Mouse (Mus musculus): ENCODE measurements around the gene Emilin3. TPM values are rescaled to one million over a fixed set of nuclear protein-coding genes. Genes with fewer than 3 reads are reported as not detected.

The Emilin3 gene
- polyA plus RNA-seq, 1 experiment from 2014 or later: 1.5 TPM

DNA sequence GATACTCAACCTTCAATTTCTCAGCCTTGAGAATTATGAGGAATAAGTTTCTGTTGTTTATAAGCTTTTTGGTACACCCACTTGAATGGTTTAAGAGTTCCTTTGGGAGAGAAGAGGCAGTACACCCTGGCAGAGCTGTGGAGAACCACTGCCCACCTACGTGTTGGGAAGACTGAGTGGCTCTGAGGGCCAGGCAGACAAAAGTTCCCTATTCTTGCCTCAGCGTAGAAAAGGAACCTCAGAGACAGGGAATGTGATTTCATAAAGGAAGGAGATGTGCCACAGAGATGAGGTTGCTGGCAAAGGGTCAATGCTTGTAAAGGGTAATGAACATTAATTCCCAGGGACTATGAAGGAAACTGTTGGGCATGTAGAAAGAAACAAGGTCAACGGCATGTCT lies 42.4 kb upstream of the Emilin3 start:
- H3K36me3 ChIP-seq (ENCODE audit: insufficient read depth, low read length): peaks cover 68% of the 10 kb centered on the region
- no peaks in the 10 kb centered on the region for H3K4me1 ChIP-seq (replicated peaks; ENCODE audit: insufficient read depth, low read length)

DNA sequence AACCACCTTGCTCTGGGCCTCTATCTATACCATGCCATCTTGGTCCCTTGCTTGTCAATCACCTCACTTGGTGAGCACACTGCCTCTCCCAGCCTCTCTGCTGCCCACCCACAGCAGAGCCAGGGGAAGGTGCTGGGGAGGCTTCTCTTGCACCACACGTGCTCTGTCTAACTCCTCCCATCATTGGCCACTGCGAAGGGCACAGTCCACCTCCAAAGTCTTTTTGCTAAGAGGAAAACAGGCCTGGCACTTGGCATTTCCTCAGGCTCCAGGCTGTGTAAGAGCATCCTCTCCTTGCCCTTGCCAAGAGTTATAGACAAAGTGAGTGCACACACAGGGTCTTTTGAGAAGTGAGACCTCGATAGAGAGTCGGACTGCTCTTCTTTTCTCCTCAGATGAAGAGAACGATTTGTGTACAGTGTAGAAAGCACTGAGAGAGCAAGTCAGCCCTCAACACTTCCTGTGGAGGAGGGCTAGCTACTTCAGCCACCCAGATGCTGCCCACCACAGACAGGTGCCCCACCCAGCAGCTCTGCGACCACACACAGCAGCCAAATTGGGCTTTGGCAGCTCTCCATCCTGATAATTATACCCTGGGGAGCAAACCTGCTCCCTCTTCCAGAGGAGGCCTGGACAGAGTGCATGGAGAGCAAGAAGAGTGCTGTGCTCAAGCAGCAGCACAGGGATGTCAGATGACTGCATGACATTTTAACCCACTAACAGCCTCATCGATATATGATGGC lies 41.2 kb upstream of the Emilin3 start:
- no peak overlapping the region for H3K4me3 ChIP-seq (replicated peaks; ENCODE audit: low read depth, low read length)
- ATAC-seq (replicated peaks; ENCODE audit: low FRiP score, low read depth) (no peak), DNase-seq (ENCODE audit: low spot score) (no peak)
- no peaks in the 10 kb centered on the region for H3K27me3 ChIP-seq (ENCODE audit: insufficient read depth, low read length)
- no peaks in the 10 kb centered on the region for H3K4me1 ChIP-seq (replicated peaks; ENCODE audit: insufficient read depth, low read length)
- 76% methylated on average over 7 of the region's 7 CpGs for WGBS
- no peak overlapping the region for H3K27ac ChIP-seq
- no peak for TF ChIP-seq CTCF (IDR thresholded peaks at IDR 0.05; ENCODE audit: low read depth)
- H3K36me3 ChIP-seq (ENCODE audit: insufficient read depth, low read length): peaks cover 78% of the 10 kb centered on the region
- no peaks in the 10 kb centered on the region for H3K9me3 ChIP-seq (replicated peaks; ENCODE audit: low read length)
- H3K4me2 ChIP-seq (ENCODE audit: low read length): no peak overlapping the region
- no peak overlapping the region for H3K9ac ChIP-seq (ENCODE audit: low read depth, low read length)

More for the DNA sequence above, 42.4 kb upstream of the Emilin3 start:
- Histone ChIP-seq H3K9me3 (replicated peaks; ENCODE audit: low read length) (no peaks in the 10 kb centered on the region), H3K9ac (ENCODE audit: low read depth, low read length) (no peak overlapping the region), H3K4me3 (replicated peaks; ENCODE audit: low read depth, low read length) (no peak overlapping the region), H3K27me3 (ENCODE audit: insufficient read depth, low read length) (no peaks in the 10 kb centered on the region), H3K27ac (no peak overlapping the region), H3K4me2 (ENCODE audit: low read length) (no peak overlapping the region)
- ATAC-seq (replicated peaks; ENCODE audit: low FRiP score, low read depth) (no peak), DNase-seq (ENCODE audit: low spot score) (no peak)
- no peak for TF ChIP-seq CTCF (IDR thresholded peaks at IDR 0.05; ENCODE audit: low read depth)
- WGBS: 93% methylated on average over 3 of the region's 3 CpGs

DNA sequence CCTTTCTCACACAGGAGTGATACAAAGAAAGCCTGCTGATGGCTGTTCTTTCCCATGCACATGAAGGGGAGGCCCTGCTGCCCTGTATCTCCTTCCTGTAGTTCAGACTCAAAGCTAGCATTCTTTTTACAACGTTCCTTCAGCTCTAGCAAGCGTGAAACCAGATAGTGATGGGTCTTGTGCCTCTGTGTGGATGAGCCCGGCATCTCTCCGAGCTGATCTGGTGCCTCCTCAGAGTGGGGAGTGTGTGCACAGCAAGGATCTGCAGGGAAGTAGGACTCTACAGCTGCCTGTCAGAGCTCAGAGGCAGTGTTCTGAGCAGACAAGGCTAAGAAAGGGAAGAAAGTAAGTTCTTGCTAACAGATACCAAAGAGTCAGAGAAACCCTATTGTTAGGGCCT lies 39.5 kb upstream of the Emilin3 start:
- Histone ChIP-seq H3K9me3 (replicated peaks; ENCODE audit: low read length) (no peaks in the 10 kb centered on the region), H3K27me3 (ENCODE audit: insufficient read depth, low read length) (no peaks in the 10 kb centered on the region), H3K9ac (ENCODE audit: low read depth, low read length) (no peak overlapping the region), H3K36me3 (ENCODE audit: insufficient read depth, low read length) (peaks cover 80% of the 10 kb centered on the region), H3K27ac (no peak overlapping the region), H3K4me2 (ENCODE audit: low read length) (no peak overlapping the region), H3K4me3 (replicated peaks; ENCODE audit: low read depth, low read length) (no peak overlapping the region), H3K4me1 (replicated peaks; ENCODE audit: insufficient read depth, low read length) (no peaks in the 10 kb centered on the region)
- TF ChIP-seq CTCF (IDR thresholded peaks at IDR 0.05; ENCODE audit: low read depth): no peak
- ATAC-seq (replicated peaks; ENCODE audit: low FRiP score, low read depth): no peak
- DNase-seq (ENCODE audit: low spot score): no peak
- WGBS: 48% methylated on average over 4 of the region's 4 CpGs

DNA sequence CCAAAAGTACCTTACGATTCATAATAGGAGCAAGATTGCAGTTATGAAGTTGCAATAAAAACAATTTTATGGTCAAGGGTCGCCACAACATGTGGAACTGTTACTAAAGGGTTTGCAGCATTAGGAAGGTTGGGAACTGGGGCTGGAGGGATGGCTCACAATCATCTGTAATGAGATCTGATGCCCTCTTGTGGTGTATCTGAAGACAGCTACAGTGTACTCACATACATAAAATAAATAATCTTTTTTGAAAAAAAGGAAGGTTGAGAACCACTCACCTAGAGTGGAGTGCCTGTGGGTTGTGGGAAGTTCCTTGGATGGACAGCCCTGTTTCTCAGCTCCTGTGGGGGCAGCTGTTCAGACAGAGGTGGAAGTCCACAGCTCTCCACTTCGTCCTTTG lies 30.3 kb upstream of the Emilin3 start:
- peak; percentile 33 for DNase-seq (ENCODE audit: low spot score)
- ATAC-seq (replicated peaks; ENCODE audit: low FRiP score, low read depth): no peak
- H3K27ac ChIP-seq: no peak overlapping the region

GRCm38 (mm10) chr2:160940930-160941709 lies 29.0 kb upstream of the Emilin3 start:
- H3K4me2 ChIP-seq (ENCODE audit: low read length): no peak overlapping the region
- H3K27ac ChIP-seq: no peak overlapping the region
- H3K36me3 ChIP-seq (ENCODE audit: insufficient read depth, low read length): 0 out of 2 replicates have a peak, but pooled peaks cover 3% of the 10 kb centered on the region
- peak; percentile 20; the same call in 1 of the 2 replicates for TF ChIP-seq CTCF (IDR thresholded peaks at IDR 0.05; ENCODE audit: low read depth)
- WGBS: 55% methylated on average over 17 of the region's 17 CpGs
- H3K9me3 ChIP-seq (replicated peaks; ENCODE audit: low read length): no peaks in the 10 kb centered on the region
- no peak overlapping the region for H3K9ac ChIP-seq (ENCODE audit: low read depth, low read length)
- ATAC-seq (replicated peaks; ENCODE audit: low FRiP score, low read depth) (no peak), DNase-seq (ENCODE audit: low spot score) (peak; percentile 56)
- H3K4me1 ChIP-seq (replicated peaks; ENCODE audit: insufficient read depth, low read length): peaks cover 8% of the 10 kb centered on the region; the same call in 1 of the 2 replicates
- no peak overlapping the region for H3K4me3 ChIP-seq (replicated peaks; ENCODE audit: low read depth, low read length)
- H3K27me3 ChIP-seq (ENCODE audit: insufficient read depth, low read length): no peaks in the 10 kb centered on the region

More for the DNA sequence above, 30.3 kb upstream of the Emilin3 start:
- H3K36me3 ChIP-seq (ENCODE audit: insufficient read depth, low read length): 0 out of 2 replicates have a peak, but pooled peaks cover 3% of the 10 kb centered on the region
- peaks cover 8% of the 10 kb centered on the region; the same call in 1 of the 2 replicates for H3K4me1 ChIP-seq (replicated peaks; ENCODE audit: insufficient read depth, low read length)
- no peaks in the 10 kb centered on the region for H3K27me3 ChIP-seq (ENCODE audit: insufficient read depth, low read length)
- no peak overlapping the region for H3K4me2 ChIP-seq (ENCODE audit: low read length)
- no peak overlapping the region for H3K9ac ChIP-seq (ENCODE audit: low read depth, low read length)
- no peak overlapping the region for H3K4me3 ChIP-seq (replicated peaks; ENCODE audit: low read depth, low read length)
- H3K9me3 ChIP-seq (replicated peaks; ENCODE audit: low read length): no peaks in the 10 kb centered on the region
- TF ChIP-seq CTCF (IDR thresholded peaks at IDR 0.05; ENCODE audit: low read depth): peak; percentile 62
- WGBS: 62% methylated on average over 3 of the region's 3 CpGs

- no peaks in the 10 kb centered on the region for H3K9me3 ChIP-seq (replicated peaks; ENCODE audit: low read length)
- no peak for DNase-seq (ENCODE audit: low spot score)
- no peak overlapping the region for H3K9ac ChIP-seq (ENCODE audit: low read depth, low read length)
- H3K4me2 ChIP-seq (ENCODE audit: low read length): no peak overlapping the region
- no peaks in the 10 kb centered on the region for H3K36me3 ChIP-seq (ENCODE audit: insufficient read depth, low read length)
- H3K4me1 ChIP-seq (replicated peaks; ENCODE audit: insufficient read depth, low read length): no peaks in the 10 kb centered on the region
- no peak for TF ChIP-seq CTCF (IDR thresholded peaks at IDR 0.05; ENCODE audit: low read depth)
- no peak overlapping the region for H3K27ac ChIP-seq
- H3K27me3 ChIP-seq (ENCODE audit: insufficient read depth, low read length): no peaks in the 10 kb centered on the region
- ATAC-seq (replicated peaks; ENCODE audit: low FRiP score, low read depth): no peak
- WGBS: 70% methylated on average over 4 of the region's 4 CpGs
- no peak overlapping the region for H3K4me3 ChIP-seq (replicated peaks; ENCODE audit: low read depth, low read length)
Observed at GRCm38 (mm10) chr2:160934451-160934850, 22.3 kb upstream of the Emilin3 start.
